Mouse (Mus musculus) adrenal gland, postnatal 36 days (tissue): ENCODE results near the gene Orc3. TPM values are rescaled to one million over a fixed set of nuclear protein-coding genes. Genes with fewer than 3 reads are reported as not detected.

ENCODE experiments used
- total RNA-seq, 2 experiments: library from RNA; stranded (reverse); gene quantifications; 2 replicates each; pipeline ENCODE4 v1.2.3; 2021

The Orc3 gene
- total RNA-seq, 2 experiments from 2014 or later: 58.0 to 61.2 TPM

Other genes starting within 250 kb of the Orc3 start
- gene Akirin2, start 64.0 kb downstream of the Orc3 start, total RNA-seq: 10 to 100 TPM; 79.8 to 86.1 TPM
- gene Rars2, start within 50 bp of the Orc3 start, total RNA-seq: 10 to 100 TPM; 38.7 to 39.3 TPM
- gene Slc35a1, start 72.5 kb upstream of the Orc3 start, total RNA-seq: 10 to 100 TPM; 39.5 to 49.9 TPM
- gene Cfap206, start 115.3 kb upstream of the Orc3 start, total RNA-seq: 1 to 10 TPM in 1 of 2 experiments, not detected in 1; 2.2 TPM
- gene Gm136, start 141.3 kb upstream of the Orc3 start, total RNA-seq: not detected
- 10 to 100 TPM; 19.1 to 23.8 TPM for gene Smim8, start 163.5 kb upstream of the Orc3 start, total RNA-seq